Mouse (Mus musculus) midbrain, embryonic 15.5 days (tissue): ENCODE results near the gene Grid1. TPM values are rescaled to one million over a fixed set of nuclear protein-coding genes. Genes with fewer than 3 reads are reported as not detected.

ENCODE experiments used
- ATAC-seq: fragments of 200-750 bp; cut with Nextera tagmentation; replicated peaks from 2 replicates; pipeline ENCODE4 v1.8.0; 2017; ENCODE audit warnings: moderate TSS enrichment
- H3K27ac ChIP-seq: fragments of 300-500 bp; sonication (generic); 2 replicates; pipeline ENCODE4 v1.5.1; 2015; ENCODE audit warnings: mild to moderate bottlenecking, inconsistent platforms
- H3K27me3 ChIP-seq: fragments of 300-500 bp; sonication (generic); replicated peaks from 2 replicates; pipeline ENCODE4 v1.6.1; 2015; ENCODE audit warnings: inconsistent platforms
- H3K36me3 ChIP-seq: fragments of 300-500 bp; sonication (generic); replicated peaks from 2 replicates; pipeline ENCODE4 v1.6.1; 2015; ENCODE audit warnings: inconsistent platforms
- H3K4me1 ChIP-seq: fragments of 300-500 bp; sonication (generic); 2 replicates; pipeline ENCODE4 v1.6.1; 2015; ENCODE audit warnings: inconsistent platforms
- H3K4me2 ChIP-seq: fragments of 300-500 bp; sonication (generic); 2 replicates; pipeline ENCODE4 v1.6.1; 2015; ENCODE audit warnings: inconsistent platforms, mild to moderate bottlenecking, moderate library complexity
- H3K4me3 ChIP-seq: fragments of 300-500 bp; sonication (generic); 2 replicates; pipeline ENCODE4 v1.5.1; 2015; ENCODE audit warnings: mild to moderate bottlenecking, inconsistent platforms
- H3K9ac ChIP-seq: fragments of 300-500 bp; sonication (generic); 2 replicates; pipeline ENCODE4 v1.6.1; 2015; ENCODE audit warnings: mild to moderate bottlenecking, inconsistent platforms
- H3K9me3 ChIP-seq: fragments of 300-500 bp; sonication (generic); 2 replicates; pipeline ENCODE4 v1.6.1; 2016; ENCODE audit warnings: inconsistent platforms
- WGBS: fragments of 180-500 bp; shearing (Covaris S2); methylation state at CpG from one replicate; pipeline ENCODE4 v1.1.7; 2015; ENCODE audit warnings: mixed read lengths; 5-methylcytosine and 5-hydroxymethylcytosine counted together
- polyA plus RNA-seq: library from polyadenylated mRNA; unstranded; fragments of >200 nt; fragmentation: Nextera tagmentation; extraction: Ambion mirVana; gene quantifications from 2 replicates; pipeline ENCODE4 v1.2.1, GENCODE M21; 2015

Gene Grid1
- polyA plus RNA-seq, 1 experiment from 2014 or later: 8.8 TPM

GRCm38 (mm10) chr14:34933197-34933596, 113.3 kb downstream of the Grid1 start:
- peaks cover 23% of the 10 kb centered on the region for H3K4me1 ChIP-seq
- H3K27ac ChIP-seq: no peak overlapping the region
- H3K4me2 ChIP-seq: no peak overlapping the region
- peak; percentile 62 for ATAC-seq
- H3K4me3 ChIP-seq: no peak overlapping the region
- H3K9ac ChIP-seq: no peak overlapping the region
- H3K27me3 ChIP-seq: no peaks in the 10 kb centered on the region
- WGBS: 25% methylated on average over 4 of the region's 4 CpGs
- H3K9me3 ChIP-seq: no peaks in the 10 kb centered on the region
- no peaks in the 10 kb centered on the region for H3K36me3 ChIP-seq

GRCm38 (mm10) chr14:34936192-34936770, 116.4 kb downstream of the Grid1 start:
- H3K27me3 ChIP-seq: no peaks in the 10 kb centered on the region
- peaks cover 30% of the 10 kb centered on the region for H3K4me1 ChIP-seq
- H3K27ac ChIP-seq: no peak overlapping the region
- WGBS: 40% methylated on average over 13 of the region's 13 CpGs
- no peaks in the 10 kb centered on the region for H3K9me3 ChIP-seq
- peak overlapping the region; percentile 12; the same call in 1 of the 2 replicates for H3K4me2 ChIP-seq
- peak; percentile 3; the same call in 1 of the 2 replicates for ATAC-seq
- no peak overlapping the region for H3K9ac ChIP-seq
- no peaks in the 10 kb centered on the region for H3K36me3 ChIP-seq
- no peak overlapping the region for H3K4me3 ChIP-seq

GRCm38 (mm10) chr14:34944390-34944979, 124.6 kb downstream of the Grid1 start:
- Histone ChIP-seq H3K27me3 (no peaks in the 10 kb centered on the region), H3K4me3 (no peak overlapping the region), H3K36me3 (no peaks in the 10 kb centered on the region), H3K4me1 (peaks cover 6% of the 10 kb centered on the region; the same call in 1 of the 2 replicates), H3K9me3 (no peaks in the 10 kb centered on the region), H3K9ac (no peak overlapping the region), H3K27ac (no peak overlapping the region), H3K4me2 (no peak overlapping the region)
- no peak for ATAC-seq
- WGBS: 95% methylated on average over 14 of the region's 14 CpGs

DNA sequence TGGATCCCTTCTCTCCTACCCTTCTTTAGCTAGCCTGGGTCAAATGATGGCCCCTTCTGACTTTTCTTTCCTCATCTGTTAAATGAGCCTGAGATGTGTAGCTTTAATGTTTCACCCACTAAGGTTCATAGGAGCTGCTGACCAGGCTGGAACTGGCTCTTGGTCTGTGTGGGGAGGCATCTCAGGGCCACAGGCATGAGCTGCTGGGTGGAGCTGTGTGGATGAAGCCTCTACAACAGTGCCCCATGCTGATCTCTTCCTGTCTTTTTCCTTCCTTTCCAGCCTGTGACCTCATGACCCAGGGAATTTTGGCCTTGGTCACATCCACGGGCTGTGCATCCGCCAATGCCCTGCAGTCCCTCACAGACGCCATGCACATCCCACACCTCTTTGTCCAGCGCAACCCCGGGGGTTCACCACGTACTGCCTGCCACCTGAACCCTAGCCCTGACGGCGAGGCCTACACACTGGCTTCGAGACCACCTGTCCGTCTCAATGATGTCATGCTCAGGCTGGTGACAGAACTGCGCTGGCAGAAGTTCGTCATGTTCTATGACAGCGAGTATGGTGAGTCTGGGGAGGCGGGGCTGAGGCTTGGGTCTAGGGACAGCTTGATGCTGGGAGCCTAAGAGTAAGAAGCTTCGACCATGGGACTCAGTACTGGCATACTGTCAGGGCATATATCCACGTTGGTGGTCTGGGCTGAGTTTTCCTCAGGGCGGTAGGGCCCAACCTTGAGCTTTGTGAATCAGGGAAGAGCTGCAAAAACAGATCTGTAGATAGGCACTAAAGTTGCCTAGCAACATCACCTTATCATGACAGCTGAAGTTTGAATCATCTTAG, 125.8 kb downstream of the Grid1 start:
- H3K27me3 ChIP-seq: no peaks in the 10 kb centered on the region
- no peak overlapping the region for H3K4me3 ChIP-seq
- H3K36me3 ChIP-seq: no peaks in the 10 kb centered on the region
- 79% methylated on average over 17 of the region's 17 CpGs for WGBS
- no peak overlapping the region for H3K9ac ChIP-seq
- peaks cover 2% of the 10 kb centered on the region; the same call in 1 of the 2 replicates for H3K4me1 ChIP-seq
- no peak overlapping the region for H3K4me2 ChIP-seq
- peak overlapping the region; percentile 40 for H3K27ac ChIP-seq
- no peaks in the 10 kb centered on the region for H3K9me3 ChIP-seq
- ATAC-seq: peak; percentile 80

- ATAC-seq: peak; percentile 76
- WGBS: 48% methylated on average over 2 of the region's 2 CpGs
- no peak overlapping the region for H3K9ac ChIP-seq
Measured at GRCm38 (mm10) chr14:34946314-34946583, 126.3 kb downstream of the Grid1 start.

GRCm38 (mm10) chr14:34948249-34948648, 128.3 kb downstream of the Grid1 start:
- H3K9ac ChIP-seq: no peak overlapping the region
- no peak overlapping the region for H3K4me2 ChIP-seq
- 87% methylated on average over 6 of the region's 6 CpGs for WGBS
- H3K27me3 ChIP-seq: no peaks in the 10 kb centered on the region
- H3K4me1 ChIP-seq: peaks cover 2% of the 10 kb centered on the region; the same call in 1 of the 2 replicates
- H3K36me3 ChIP-seq: no peaks in the 10 kb centered on the region
- no peak overlapping the region for H3K27ac ChIP-seq
- no peak overlapping the region for H3K4me3 ChIP-seq
- ATAC-seq: no peak
- no peaks in the 10 kb centered on the region for H3K9me3 ChIP-seq

More at GRCm38 (mm10) chr14:34946314-34946583, 126.3 kb downstream of the Grid1 start:
- Histone ChIP-seq H3K9me3 (no peaks in the 10 kb centered on the region), H3K4me3 (no peak overlapping the region), H3K4me2 (no peak overlapping the region), H3K27ac (peak overlapping the region; percentile 40; the same call in 1 of the 2 replicates), H3K27me3 (no peaks in the 10 kb centered on the region), H3K36me3 (no peaks in the 10 kb centered on the region), H3K4me1 (peaks cover 2% of the 10 kb centered on the region; the same call in 1 of the 2 replicates)

DNA sequence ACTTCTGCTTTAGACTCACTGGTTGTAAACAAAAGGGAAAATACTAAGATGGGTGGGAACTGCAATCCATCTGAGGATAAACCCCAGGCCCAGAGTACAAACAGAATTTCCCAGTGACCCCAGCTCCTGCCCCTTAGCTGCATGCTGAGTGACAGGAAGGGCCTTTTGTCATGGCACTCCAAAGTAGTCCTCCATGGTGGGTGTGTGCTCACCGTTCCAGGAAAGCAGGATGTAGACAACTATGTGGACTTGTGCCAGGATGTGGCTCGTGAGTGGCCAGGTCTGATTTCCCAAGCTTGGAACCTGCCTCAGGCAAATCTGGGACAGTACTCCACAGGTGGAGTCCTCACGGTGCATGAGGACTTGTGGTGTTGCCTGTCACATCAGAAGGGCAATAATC, 132.4 kb downstream of the Grid1 start:
- Histone ChIP-seq H3K36me3 (no peaks in the 10 kb centered on the region), H3K9me3 (no peaks in the 10 kb centered on the region), H3K27ac (no peak overlapping the region), H3K4me3 (no peak overlapping the region), H3K4me1 (no peaks in the 10 kb centered on the region; the same call in 1 of the 2 replicates), H3K4me2 (no peak overlapping the region), H3K9ac (no peak overlapping the region), H3K27me3 (no peaks in the 10 kb centered on the region)
- ATAC-seq: no peak
- WGBS: 61% methylated on average over 3 of the region's 3 CpGs

DNA sequence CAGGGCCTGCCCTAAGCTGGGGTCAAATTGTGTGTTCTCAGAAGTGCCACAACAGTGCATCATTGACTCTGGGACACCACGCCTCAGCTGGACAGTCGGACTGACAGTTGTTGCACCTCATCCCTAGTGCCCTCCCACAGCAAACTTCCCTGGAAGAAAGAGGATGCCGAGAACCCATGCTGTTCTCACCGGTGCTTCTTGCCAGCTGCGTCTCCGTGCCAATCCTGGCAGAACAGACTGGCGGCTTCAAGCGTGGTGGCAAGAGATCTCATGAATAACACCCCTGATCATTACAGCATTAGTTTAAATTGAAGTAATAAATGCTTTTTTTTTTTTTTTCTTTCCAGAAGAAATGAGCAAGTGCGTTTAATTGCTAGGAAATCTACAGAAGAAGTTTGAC, 133.7 kb downstream of the Grid1 start:
- H3K4me1 ChIP-seq: no peaks in the 10 kb centered on the region
- no peaks in the 10 kb centered on the region for H3K27me3 ChIP-seq
- no peaks in the 10 kb centered on the region for H3K36me3 ChIP-seq
- no peak for ATAC-seq
- H3K9me3 ChIP-seq: no peaks in the 10 kb centered on the region
- H3K4me3 ChIP-seq: no peak overlapping the region
- H3K27ac ChIP-seq: no peak overlapping the region
- WGBS: 84% methylated on average over 9 of the region's 9 CpGs
- no peak overlapping the region for H3K9ac ChIP-seq
- H3K4me2 ChIP-seq: no peak overlapping the region

DNA sequence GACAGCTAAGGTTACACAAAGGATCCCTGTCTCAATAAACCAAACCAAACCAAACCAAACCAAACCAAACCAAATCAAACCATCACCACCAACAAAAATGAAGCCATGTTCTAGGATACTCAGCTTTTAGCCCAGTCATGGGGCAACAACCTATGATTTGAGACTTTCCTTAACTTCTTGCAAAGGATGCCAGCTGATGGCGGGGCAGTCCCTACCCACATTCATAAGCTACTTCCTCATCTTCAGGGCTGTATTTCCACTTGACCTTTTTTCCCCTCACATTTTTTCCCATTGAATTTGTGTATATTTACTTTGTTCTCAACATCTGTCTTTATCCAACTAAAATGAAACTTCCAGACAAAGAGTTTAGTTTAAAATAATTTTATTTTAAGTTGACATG, 135.8 kb downstream of the Grid1 start:
- ATAC-seq: no peak
- Histone ChIP-seq H3K27ac (no peak overlapping the region), H3K27me3 (no peaks in the 10 kb centered on the region), H3K36me3 (no peaks in the 10 kb centered on the region), H3K9ac (no peak overlapping the region), H3K9me3 (no peaks in the 10 kb centered on the region), H3K4me3 (no peak overlapping the region), H3K4me1 (no peaks in the 10 kb centered on the region), H3K4me2 (no peak overlapping the region)
- 100% methylated on average over 1 of the region's 1 CpGs for WGBS

GRCm38 (mm10) chr14:34960227-34960626, 140.3 kb downstream of the Grid1 start:
- H3K27me3 ChIP-seq: no peaks in the 10 kb centered on the region
- no peak overlapping the region for H3K4me3 ChIP-seq
- no peaks in the 10 kb centered on the region for H3K9me3 ChIP-seq
- WGBS: 57% methylated on average over 6 of the region's 6 CpGs
- no peak overlapping the region for H3K9ac ChIP-seq
- no peak; the same call in 1 of the 2 replicates for ATAC-seq
- H3K36me3 ChIP-seq: no peaks in the 10 kb centered on the region
- H3K4me2 ChIP-seq: no peak overlapping the region
- H3K4me1 ChIP-seq: no peaks in the 10 kb centered on the region
- no peak overlapping the region for H3K27ac ChIP-seq

- Histone ChIP-seq H3K27me3 (no peaks in the 10 kb centered on the region), H3K36me3 (no peaks in the 10 kb centered on the region), H3K27ac (no peak overlapping the region), H3K4me1 (0 out of 2 replicates have a peak, but pooled peaks cover 2% of the 10 kb centered on the region), H3K4me2 (no peak overlapping the region), H3K9ac (no peak overlapping the region), H3K4me3 (no peak overlapping the region), H3K9me3 (no peaks in the 10 kb centered on the region)
- ATAC-seq: no peak
- WGBS: 63% methylated on average over 4 of the region's 4 CpGs
Measured at GRCm38 (mm10) chr14:34963616-34964168, 143.8 kb downstream of the Grid1 start.

GRCm38 (mm10) chr14:34969102-34969819, 149.4 kb downstream of the Grid1 start:
- peak; percentile 87 for ATAC-seq
- H3K4me3 ChIP-seq: no peak overlapping the region
- 22% methylated on average over 6 of the region's 6 CpGs for WGBS
- H3K9me3 ChIP-seq: no peaks in the 10 kb centered on the region
- peaks cover 10% of the 10 kb centered on the region; the same call in 1 of the 2 replicates for H3K4me1 ChIP-seq
- no peak overlapping the region for H3K9ac ChIP-seq
- H3K27me3 ChIP-seq: peaks cover 5% of the 10 kb centered on the region; the same call in 1 of the 2 replicates
- no peak overlapping the region for H3K4me2 ChIP-seq
- no peaks in the 10 kb centered on the region for H3K36me3 ChIP-seq
- H3K27ac ChIP-seq: no peak overlapping the region
